Mouse (Mus musculus) adrenal gland, adult 2 months (tissue): Measurements from ENCODE around the gene Prrg3. TPM values are rescaled to one million over a fixed set of nuclear protein-coding genes. Genes with fewer than 3 reads are reported as not detected.

Experiments
- polyA plus RNA-seq: library from polyadenylated mRNA; depleted of rRNA; stranded (reverse); fragments of >200 nt; gene quantifications from 2 replicates; pipeline ENCODE4 v1.2.3, GENCODE M21; 2012; rRNA removed
- total RNA-seq, 2 experiments: library from RNA; stranded (reverse); gene quantifications; 2 replicates each; pipeline ENCODE4 v1.2.3; 2021

The Prrg3 gene
- total and polyA plus RNA-seq, 3 experiments = 3.2 to 14.4 (median 12.1) TPM

Other genes starting within 250 kb of the Prrg3 start
- 10 to 100 TPM; 33.0 to 55.6 TPM for gene Vma21, start 146.7 kb upstream of the Prrg3 start, total RNA-seq
- gene Vma21, start 146.7 kb upstream of the Prrg3 start, polyA plus RNA-seq = 3.7 and 4.3 TPM in 2 replicates
- gene Gm1141, start 41.6 kb upstream of the Prrg3 start, total RNA-seq = under 1 TPM; 0.38 to 0.66 TPM
- 0.25 and 0.26 TPM in 2 replicates for gene Gm1141, start 41.6 kb upstream of the Prrg3 start, polyA plus RNA-seq
- not detected for gene Fate1, start 10.4 kb downstream of the Prrg3 start, total RNA-seq
- 0.21 TPM in 1 of 2 replicates, not detected in the other for gene Fate1, start 10.4 kb downstream of the Prrg3 start, polyA plus RNA-seq
- not detected for gene Cnga2, start 29.2 kb downstream of the Prrg3 start, total RNA-seq
- gene Cnga2, start 29.2 kb downstream of the Prrg3 start, polyA plus RNA-seq = not detected in 2 replicates